Mouse (Mus musculus) erythroblast, embryonic 14.5 days (primary cell): ENCODE measurements around the gene Creb3l1.

Experiments used
- GATA1 ChIP-seq: IDR thresholded peaks from 2 replicates; pipeline ENCODE4 v1.6.1; 2012; ENCODE audit warnings: low read length, inconsistent platforms, mixed read lengths
- TAL1 ChIP-seq: IDR thresholded peaks from 3 replicates; pipeline ENCODE4 v1.6.1; 2012; ENCODE audit warnings: low read length, inconsistent platforms, mixed read lengths

GRCm38 (mm10) chr2:92014891-92015290 lies 9.4 kb downstream of the Creb3l1 start:
- TF ChIP-seq GATA1 (no peak), TAL1 (no peak)
